Mouse (Mus musculus): ENCODE data around the gene Rnasek. TPM values are rescaled to one million over a fixed set of nuclear protein-coding genes. Genes with fewer than 3 reads are reported as not detected.

Rnasek gene
- 100 to 1,000 TPM; 179 to 279 TPM for total RNA-seq (2021)
- long read RNA-seq, experiment 1, transcript Rnasek-201 (3 exons, 611 nt), result major isoform, 21 of 35 reads
- long read RNA-seq, experiment 1, transcript Rnasek-203 (2 exons, 465 nt), result minor isoform, 13 of 35 reads
- long read RNA-seq, experiment 1, partial matches to known transcripts, result 1 of 35 reads
- long read RNA-seq, experiment 1, other reads (novel, unspliced or antisense), result 0 of 35 reads
- long read RNA-seq, experiment 2, transcript Rnasek-201 (3 exons, 611 nt), result major isoform, 114 of 190 reads
- long read RNA-seq, experiment 2, transcript Rnasek-203 (2 exons, 465 nt), result minor isoform, 65 of 190 reads
- long read RNA-seq, experiment 2, partial matches to known transcripts, result 11 of 190 reads
- long read RNA-seq, experiment 2, other reads (novel, unspliced or antisense), result 0 of 190 reads

GRCm38 (mm10) chr11:70239541-70240279 is at the start of gene Rnasek, which contains the start of gene Gm21988:
Gene Rnasek (minus strand): TSS chr11:70239842.
Gene Gm21988 (minus strand): TSS chr11:70239830.
- peak; percentile 69 to 78 for DNase-seq (ENCODE audit: low spot score in 2 of 2)

- peak in 1 of 2 experiments; percentile 31 for DNase-seq (ENCODE audit: low spot score in 2 of 2)
Measured at GRCm38 (mm10) chr11:70289236-70289635, 49.6 kb upstream of the Rnasek start.

GRCm38 (mm10) chr11:70288102-70288501 is 48.5 kb upstream of the Rnasek start:
- no peak for DNase-seq (ENCODE audit: low spot score in 2 of 2)

DNA sequence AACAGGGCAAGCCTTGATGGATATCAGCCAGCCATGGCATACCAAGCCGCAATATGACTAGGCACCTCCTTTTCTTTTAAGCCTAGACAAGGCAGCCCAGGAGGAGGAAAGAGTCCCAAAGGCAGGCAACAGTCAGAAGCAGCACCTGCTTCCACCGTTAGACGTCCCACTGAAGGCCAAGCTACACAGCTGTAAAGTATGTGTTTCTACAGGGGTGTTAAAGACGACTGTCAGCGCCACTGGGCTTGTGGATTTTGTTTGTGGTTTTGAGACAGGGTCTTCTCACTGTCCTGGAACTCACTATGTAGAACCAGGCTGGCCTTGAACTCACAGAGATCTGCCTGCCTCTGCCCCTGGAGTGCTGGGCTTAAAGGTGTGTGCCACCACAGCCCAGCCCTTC is 46.0 kb upstream of the Rnasek start:
- DNase-seq (ENCODE audit: low spot score in 2 of 2), result no peak

DNA sequence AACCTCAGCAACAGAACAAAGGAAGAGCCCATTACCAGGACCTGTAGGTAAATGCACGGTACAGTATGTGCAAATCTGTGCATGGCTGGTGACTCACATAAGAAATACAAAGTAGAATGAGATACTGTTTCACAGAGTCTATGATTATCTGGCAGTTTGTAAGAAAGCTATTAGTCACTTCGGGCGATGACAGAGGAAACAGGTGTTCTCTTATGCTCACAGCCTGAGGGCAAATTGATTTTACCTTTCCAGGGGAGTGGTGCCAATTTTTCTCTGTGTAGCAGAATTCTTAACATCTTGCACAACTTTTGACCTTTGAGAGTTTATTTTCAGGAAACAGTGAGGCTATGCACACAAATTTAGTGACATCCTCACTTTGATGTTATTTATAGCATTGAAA is 45.1 kb upstream of the Rnasek start:
- DNase-seq (ENCODE audit: low spot score in 2 of 2), result no peak

- DNase-seq (ENCODE audit: low spot score in 2 of 2), result no peak
Measured at GRCm38 (mm10) chr11:70283666-70284065, 44.0 kb upstream of the Rnasek start.

- no peak for DNase-seq (ENCODE audit: low spot score in 2 of 2)
Measured at GRCm38 (mm10) chr11:70280441-70280840, 40.8 kb upstream of the Rnasek start.

- DNase-seq (ENCODE audit: low spot score in 2 of 2), result no peak
Measured at GRCm38 (mm10) chr11:70278961-70279360, 39.3 kb upstream of the Rnasek start.

GRCm38 (mm10) chr11:70271641-70272040 is 32.0 kb upstream of the Rnasek start:
- no peak for DNase-seq (ENCODE audit: low spot score in 2 of 2)

DNA sequence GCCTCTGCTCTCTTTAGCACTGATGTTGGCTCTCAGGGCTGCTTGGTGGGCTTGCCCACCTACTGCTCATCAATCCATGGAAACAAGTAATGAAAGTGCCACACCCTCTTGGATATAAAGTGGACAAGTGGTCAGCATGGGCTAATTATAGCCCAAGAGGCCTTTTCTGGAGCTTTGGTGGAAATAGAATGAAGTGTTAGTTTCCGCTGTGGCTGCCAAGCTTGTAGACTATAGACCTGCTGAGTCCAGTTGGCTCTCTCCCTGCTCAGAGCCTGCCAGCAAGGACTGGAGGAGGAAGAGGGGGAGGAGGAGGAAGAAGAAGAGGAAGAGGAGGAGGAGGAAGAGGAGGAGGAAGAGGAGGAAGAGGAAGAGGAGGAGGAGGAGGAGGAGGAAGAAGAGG is 26.8 kb upstream of the Rnasek start:
- no peak for DNase-seq (ENCODE audit: low spot score in 2 of 2)

GRCm38 (mm10) chr11:70265819-70266218 is 26.2 kb upstream of the Rnasek start:
- no peak for DNase-seq (ENCODE audit: low spot score in 2 of 2)

DNA sequence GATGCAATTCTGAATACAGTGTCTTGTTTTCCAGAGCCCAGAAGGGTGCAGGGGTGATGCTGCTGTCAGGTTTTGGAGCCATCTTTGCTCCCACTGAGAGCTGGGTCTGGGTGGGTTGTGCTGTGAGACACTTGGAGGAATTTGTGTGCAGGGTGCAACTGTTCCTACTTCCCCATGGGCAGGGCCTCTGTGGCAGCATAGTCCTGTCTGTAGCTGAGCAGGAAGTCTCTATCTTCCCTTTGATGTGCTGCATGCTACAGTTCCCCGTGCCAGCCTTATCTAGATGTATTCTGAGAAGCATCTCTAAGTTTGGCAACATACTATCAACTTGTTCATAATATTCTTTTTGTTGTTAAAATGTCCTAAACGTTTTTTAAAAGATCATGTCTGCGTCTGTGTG is 25.6 kb upstream of the Rnasek start:
- DNase-seq (ENCODE audit: low spot score in 2 of 2), result no peak

GRCm38 (mm10) chr11:70259035-70259434 is 19.4 kb upstream of the Rnasek start:
- no peak for DNase-seq (ENCODE audit: low spot score in 2 of 2)

- DNase-seq (ENCODE audit: low spot score in 2 of 2), result peak; percentile 48 to 51
Measured at GRCm38 (mm10) chr11:70254931-70255531, 15.4 kb upstream of the Rnasek start, which contains the start of gene Alox12. Gene Alox12 (minus strand): TSS chr11:70255353.

- no peak for DNase-seq (ENCODE audit: low spot score in 2 of 2)
Measured at GRCm38 (mm10) chr11:70254337-70254736, 14.7 kb upstream of the Rnasek start.

GRCm38 (mm10) chr11:70251853-70252252 is 12.2 kb upstream of the Rnasek start:
- no peak for DNase-seq (ENCODE audit: low spot score in 2 of 2)

- no peak for DNase-seq (ENCODE audit: low spot score in 2 of 2)
Measured at GRCm38 (mm10) chr11:70250150-70250549, 10.5 kb upstream of the Rnasek start.

DNA sequence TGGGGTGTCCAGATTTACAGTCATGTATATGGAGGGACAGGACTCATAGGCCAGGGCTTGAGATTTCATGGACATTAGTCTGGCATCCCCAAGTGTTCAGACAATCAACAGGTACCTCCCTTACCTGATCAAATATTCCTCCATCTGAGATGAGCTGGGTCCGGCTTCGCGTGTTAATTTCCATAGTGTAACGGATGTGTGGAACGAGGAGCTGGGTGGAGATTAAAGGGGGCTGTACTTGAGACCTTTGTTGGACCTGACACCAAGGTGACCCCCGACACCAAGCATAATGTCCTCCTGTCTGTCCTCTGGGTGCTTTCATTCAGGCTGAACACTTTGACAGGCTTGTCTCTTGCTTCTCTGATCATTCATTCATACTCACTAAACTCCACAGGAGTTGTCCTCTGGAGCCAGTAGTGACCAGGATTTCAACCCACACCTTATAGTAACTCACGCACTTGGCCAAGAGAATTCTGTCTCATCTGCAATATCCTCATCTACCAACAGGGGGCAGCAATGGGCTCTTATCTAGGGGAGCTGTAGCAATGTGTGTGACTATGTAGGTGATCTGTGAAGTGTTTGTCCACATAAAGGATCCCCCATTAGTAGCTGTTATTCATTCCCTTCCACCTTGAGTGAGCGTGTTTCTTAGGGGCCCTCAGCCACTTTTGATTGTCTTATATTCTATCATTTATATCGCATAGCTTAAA is 7.6 kb upstream of the Rnasek start:
- DNase-seq (ENCODE audit: low spot score in 2 of 2), result peak; percentile 74 to 77

DNA sequence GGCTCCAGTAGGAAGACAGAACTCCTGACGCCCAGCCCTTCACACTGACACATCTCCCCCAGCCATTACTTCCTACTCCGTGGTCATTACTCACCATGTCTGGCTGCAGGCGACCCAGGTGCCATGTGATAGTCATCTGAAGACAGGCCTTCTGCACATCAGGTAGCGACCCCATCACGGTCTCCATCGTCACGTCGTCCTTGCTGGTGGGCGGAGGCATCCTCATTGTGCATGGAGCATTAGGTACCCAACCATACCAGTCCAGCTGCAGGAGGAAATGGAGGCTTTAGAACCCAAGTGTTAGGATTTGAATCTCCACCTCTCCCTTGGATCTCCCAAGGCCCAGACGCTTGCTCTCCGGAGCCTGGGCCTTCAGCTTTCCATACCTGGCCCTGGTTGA is 2.9 kb upstream of the Rnasek start:
- DNase-seq (ENCODE audit: low spot score in 2 of 2), result no peak

- no peak for DNase-seq (ENCODE audit: low spot score in 2 of 2)
Measured at GRCm38 (mm10) chr11:70238591-70239440, 826 bp downstream of the Rnasek start.
